Mouse (Mus musculus): Measurements from ENCODE around the gene Hpca. TPM values are rescaled to one million over a fixed set of nuclear protein-coding genes. Genes with fewer than 3 reads are reported as not detected.
A peak's percentile ranks its signal among the peaks of the same experiment; 100 is the strongest.

Gene Hpca
- polyA plus RNA-seq, 1 experiment from 2014 or later: 1.1 TPM

- H3K4me1 ChIP-seq (ENCODE audit: control insufficient read depth, insufficient read depth, low read length): 0 out of 2 replicates have a peak, but pooled peaks cover 7% of the 10 kb centered on the region
- no peak overlapping the region for H3K27ac ChIP-seq (ENCODE audit: low read length)
- no peak overlapping the region for H3K9ac ChIP-seq (replicated peaks; ENCODE audit: low read depth, low read length)
- no peaks in the 10 kb centered on the region for H3K27me3 ChIP-seq (ENCODE audit: control insufficient read depth, insufficient read depth, low read length)
- H3K4me2 ChIP-seq (replicated peaks; ENCODE audit: low read depth, low read length): no peak overlapping the region
- no peak for ATAC-seq (ENCODE audit: insufficient number of reproducible peaks, insufficient read depth, low FRiP score, low read depth)
- H3K36me3 ChIP-seq (ENCODE audit: control insufficient read depth, insufficient read depth, low read length): no peaks in the 10 kb centered on the region
- H3K4me3 ChIP-seq (ENCODE audit: low read depth, low read length): no peak overlapping the region
- WGBS: 76% methylated on average over 5 of the region's 5 CpGs
- H3K9me3 ChIP-seq (ENCODE audit: control insufficient read depth, low read depth, low read length): no peaks in the 10 kb centered on the region
These were observed 54.0 kb downstream of the Hpca start for GRCm38 (mm10) chr4:129067638-129068415.

- no peaks in the 10 kb centered on the region for H3K27me3 ChIP-seq (ENCODE audit: control insufficient read depth, insufficient read depth, low read length)
- no peaks in the 10 kb centered on the region for H3K9me3 ChIP-seq (ENCODE audit: control insufficient read depth, low read depth, low read length)
- H3K27ac ChIP-seq (ENCODE audit: low read length): no peak overlapping the region
- no peak for ATAC-seq (ENCODE audit: insufficient number of reproducible peaks, insufficient read depth, low FRiP score, low read depth)
- H3K4me2 ChIP-seq (replicated peaks; ENCODE audit: low read depth, low read length): no peak overlapping the region
- H3K4me3 ChIP-seq (ENCODE audit: low read depth, low read length): no peak overlapping the region
- no peaks in the 10 kb centered on the region for H3K36me3 ChIP-seq (ENCODE audit: control insufficient read depth, insufficient read depth, low read length)
- 0 out of 2 replicates have a peak, but pooled peaks cover 4% of the 10 kb centered on the region for H3K4me1 ChIP-seq (ENCODE audit: control insufficient read depth, insufficient read depth, low read length)
- H3K9ac ChIP-seq (replicated peaks; ENCODE audit: low read depth, low read length): no peak overlapping the region
These were observed 56.1 kb downstream of the Hpca start for GRCm38 (mm10) chr4:129065688-129066236.

GRCm38 (mm10) chr4:129062281-129063075, 59.4 kb downstream of the Hpca start:
- no peaks in the 10 kb centered on the region for H3K9me3 ChIP-seq (ENCODE audit: control insufficient read depth, low read depth, low read length)
- no peaks in the 10 kb centered on the region for H3K27me3 ChIP-seq (ENCODE audit: control insufficient read depth, insufficient read depth, low read length)
- H3K4me3 ChIP-seq (ENCODE audit: low read depth, low read length): no peak overlapping the region
- no peaks in the 10 kb centered on the region for H3K36me3 ChIP-seq (ENCODE audit: control insufficient read depth, insufficient read depth, low read length)
- no peak overlapping the region for H3K9ac ChIP-seq (replicated peaks; ENCODE audit: low read depth, low read length)
- peak overlapping the region; percentile 15; the same call in 1 of the 2 replicates for H3K27ac ChIP-seq (ENCODE audit: low read length)
- H3K4me1 ChIP-seq (ENCODE audit: control insufficient read depth, insufficient read depth, low read length): peaks cover 14% of the 10 kb centered on the region
- ATAC-seq (ENCODE audit: insufficient number of reproducible peaks, insufficient read depth, low FRiP score, low read depth): no peak
- no peak overlapping the region for H3K4me2 ChIP-seq (replicated peaks; ENCODE audit: low read depth, low read length)
- 64% methylated on average over 3 of the region's 3 CpGs for WGBS

Other genes with a start within 250 kb of the Hpca start
- gene Trim62, start 238.5 kb downstream of the Hpca start, polyA plus RNA-seq (2014; fragmentation: Nextera tagmentation; extraction: Ambion mirVana): 4.8 and 5.2 TPM in 2 replicates
- 17.6 and 19.1 TPM in 2 replicates for gene Azin2, start 159.6 kb downstream of the Hpca start, polyA plus RNA-seq (2014; fragmentation: Nextera tagmentation; extraction: Ambion mirVana)
- gene Ak2, start 130.1 kb downstream of the Hpca start, polyA plus RNA-seq (2014; fragmentation: Nextera tagmentation; extraction: Ambion mirVana): 123 and 127 TPM in 2 replicates
- gene Rnf19b, start 63.8 kb downstream of the Hpca start, polyA plus RNA-seq (2014; fragmentation: Nextera tagmentation; extraction: Ambion mirVana): 6.9 and 7.2 TPM in 2 replicates
- 20.9 and 22.6 TPM in 2 replicates for gene Tmem54, start 16.5 kb downstream of the Hpca start, polyA plus RNA-seq (2014; fragmentation: Nextera tagmentation; extraction: Ambion mirVana)
- gene Fndc5, start 15.0 kb upstream of the Hpca start, polyA plus RNA-seq (2014; fragmentation: Nextera tagmentation; extraction: Ambion mirVana): 1.4 TPM in 2 replicates
- gene S100pbp, start 67.7 kb upstream of the Hpca start, polyA plus RNA-seq (2014; fragmentation: Nextera tagmentation; extraction: Ambion mirVana): 18.2 and 20.3 TPM in 2 replicates
- gene Yars, start 67.7 kb upstream of the Hpca start, polyA plus RNA-seq (2014; fragmentation: Nextera tagmentation; extraction: Ambion mirVana): 81.6 and 84.6 TPM in 2 replicates
- gene C77080, start 139.4 kb upstream of the Hpca start, polyA plus RNA-seq (2014; fragmentation: Nextera tagmentation; extraction: Ambion mirVana): 6.8 and 8.0 TPM in 2 replicates
- 1.7 and 1.9 TPM in 2 replicates for gene Sync, start 165.6 kb upstream of the Hpca start, polyA plus RNA-seq (2014; fragmentation: Nextera tagmentation; extraction: Ambion mirVana)
- 329 and 348 TPM in 2 replicates for gene Rbbp4, start 213.3 kb upstream of the Hpca start, polyA plus RNA-seq (2014; fragmentation: Nextera tagmentation; extraction: Ambion mirVana)
- 46.7 and 52.2 TPM in 2 replicates for gene Zbtb8os, start 213.7 kb upstream of the Hpca start, polyA plus RNA-seq (2014; fragmentation: Nextera tagmentation; extraction: Ambion mirVana)

Measured in stomach, embryonic 14.5 days (tissue).